Mouse (Mus musculus) embryonic facial prominence, embryonic 11.5 days (tissue): ENCODE results near the gene Mboat7. TPM values are rescaled to one million over a fixed set of nuclear protein-coding genes. Genes with fewer than 3 reads are reported as not detected.
"Not testable (repeated sequence)": the region's sequence is repeated elsewhere in the genome, so short reads cannot be mapped to it uniquely, and the experiment has no call there.

Source experiments
- ATAC-seq: fragments of 200-750 bp; cut with Nextera tagmentation; replicated peaks from 2 replicates; pipeline ENCODE4 v1.8.0; 2017; ENCODE audit warnings: low read depth; ENCODE audit not compliant: insufficient number of reproducible peaks, low FRiP score, low TSS enrichment
- DNase-seq: peaks from one replicate; pipeline ENCODE4 v3.0.0-alpha.2; 2015; ENCODE audit warnings: low spot score
- H3K27ac ChIP-seq: fragments of 300-500 bp; sonication (generic); replicated peaks from 2 replicates; pipeline ENCODE4 v1.5.1; 2014; ENCODE audit warnings: mild to moderate bottlenecking, low read depth, low read length, control low read depth
- H3K27me3 ChIP-seq: fragments of 300-500 bp; sonication (generic); 2 replicates; pipeline ENCODE4 v1.6.1; 2014; ENCODE audit warnings: mild to moderate bottlenecking, low read length, moderate library complexity, mixed read lengths; ENCODE audit not compliant: control insufficient read depth, insufficient read depth
- H3K36me3 ChIP-seq: fragments of 300-500 bp; sonication (generic); replicated peaks from 2 replicates; pipeline ENCODE4 v1.6.1; 2014; ENCODE audit warnings: low read depth, mild to moderate bottlenecking, low read length, moderate library complexity, mixed read lengths; ENCODE audit not compliant: control insufficient read depth, insufficient read depth
- H3K4me1 ChIP-seq: fragments of 300-500 bp; sonication (generic); 2 replicates; pipeline ENCODE4 v1.6.1; 2014; ENCODE audit warnings: low read length, mixed read lengths; ENCODE audit not compliant: control insufficient read depth, insufficient read depth
- H3K4me2 ChIP-seq: fragments of 300-500 bp; sonication (generic); 2 replicates; pipeline ENCODE4 v1.6.1; 2014; ENCODE audit warnings: low read depth, mild to moderate bottlenecking, control low read depth, low read length, moderate library complexity
- H3K4me3 ChIP-seq: fragments of 300-500 bp; sonication (generic); 2 replicates; pipeline ENCODE4 v1.5.1; 2014; ENCODE audit warnings: low read depth, low read length, control low read depth
- H3K9ac ChIP-seq: fragments of 300-500 bp; sonication (generic); replicated peaks from 2 replicates; pipeline ENCODE4 v1.6.1; 2014; ENCODE audit warnings: mild to moderate bottlenecking, control low read depth, low read length
- H3K9me3 ChIP-seq: fragments of 300-500 bp; sonication (generic); replicated peaks from 2 replicates; pipeline ENCODE4 v1.6.1; 2016; ENCODE audit warnings: mild to moderate bottlenecking, low read length, inconsistent platforms, mixed read lengths; ENCODE audit not compliant: control insufficient read depth
- WGBS: fragments of 180-500 bp; shearing (Covaris S2); extraction: QIAGEN DNeasy Blood & Tissue Kit; methylation state at CpG from one replicate; pipeline ENCODE4 v1.1.7; 2014; 5-methylcytosine and 5-hydroxymethylcytosine counted together
- polyA plus RNA-seq: library from polyadenylated mRNA; unstranded; fragments of >200 nt; fragmentation: Nextera tagmentation; extraction: Ambion mirVana; gene quantifications from 2 replicates; pipeline ENCODE4 v1.2.1, GENCODE M21; 2014

The Mboat7 gene
- polyA plus RNA-seq: 27.6 and 28.4 TPM in 2 replicates

- Histone ChIP-seq H3K4me1 (no peaks in the 10 kb centered on the region), H3K9ac (peak within 1 kb of the TSS; percentile 87), H3K36me3 (no peaks in the 10 kb centered on the region; the same call in 1 of the 2 replicates), H3K4me2 (peak within 1 kb of the TSS; percentile 81), H3K4me3 (peak within 1 kb of the TSS; percentile 70), H3K27ac (peak within 1 kb of the TSS; percentile 95), H3K9me3 (no peaks in the 10 kb centered on the region), H3K27me3 (no peaks in the 10 kb centered on the region)
- peak; percentile 98 for DNase-seq
- peak; percentile 88 for ATAC-seq
- under 1% methylated on average over 55 of the region's 55 CpGs for WGBS
Measured at GRCm38 (mm10) chr7:3692987-3693808, at the start of gene Mboat7. Gene Mboat7, minus strand, starts transcription at chr7:3693523.

GRCm38 (mm10) chr7:3732675-3733074 lies 39.4 kb upstream of the Mboat7 start:
- H3K4me3 ChIP-seq, H3K9me3 ChIP-seq, H3K36me3 ChIP-seq, H3K27ac ChIP-seq, H3K27me3 ChIP-seq, DNase-seq, ATAC-seq, H3K4me1 ChIP-seq, H3K9ac ChIP-seq, H3K4me2 ChIP-seq: not testable (repeated sequence)
- WGBS: no CpG with 5 or more reads among the region's 1 CpGs

- not testable (repeated sequence) for DNase-seq, H3K27me3 ChIP-seq, ATAC-seq, H3K4me3 ChIP-seq, H3K4me1 ChIP-seq, H3K4me2 ChIP-seq, H3K27ac ChIP-seq, H3K36me3 ChIP-seq, H3K9ac ChIP-seq, H3K9me3 ChIP-seq
Measured at GRCm38 (mm10) chr7:3725459-3725858, 32.1 kb upstream of the Mboat7 start.

- H3K36me3 ChIP-seq, DNase-seq, H3K4me2 ChIP-seq, H3K9me3 ChIP-seq, ATAC-seq, H3K27me3 ChIP-seq, H3K4me1 ChIP-seq, H3K27ac ChIP-seq, H3K4me3 ChIP-seq, H3K9ac ChIP-seq: not testable (repeated sequence)
- WGBS: 44% methylated on average over 1 of the region's 3 CpGs
Measured at GRCm38 (mm10) chr7:3720268-3720667, 26.9 kb upstream of the Mboat7 start, which contains the start of gene Pirb. Gene Pirb, minus strand, starts transcription at chr7:3720391.

GRCm38 (mm10) chr7:3715249-3715648 lies 21.9 kb upstream of the Mboat7 start:
- Histone ChIP-seq H3K4me2 (no peak overlapping the region), H3K27me3 (no peaks in the 10 kb centered on the region), H3K36me3 (no peaks in the 10 kb centered on the region), H3K27ac (no peak overlapping the region), H3K4me1 (no peaks in the 10 kb centered on the region), H3K9me3 (no peaks in the 10 kb centered on the region), H3K4me3 (no peak overlapping the region), H3K9ac (no peak overlapping the region)
- 56% methylated on average over 1 of the region's 1 CpGs for WGBS
- no peak for DNase-seq
- no peak for ATAC-seq

- Histone ChIP-seq H3K27me3 (no peaks in the 10 kb centered on the region), H3K9me3 (no peaks in the 10 kb centered on the region), H3K4me1 (no peaks in the 10 kb centered on the region), H3K27ac (no peak overlapping the region), H3K4me3 (no peak overlapping the region), H3K4me2 (no peak overlapping the region), H3K9ac (no peak overlapping the region), H3K36me3 (no peaks in the 10 kb centered on the region)
- ATAC-seq: no peak
- no peak for DNase-seq
- WGBS: 41% methylated on average over 5 of the region's 5 CpGs
Measured at GRCm38 (mm10) chr7:3712264-3712942, 19.1 kb upstream of the Mboat7 start.

GRCm38 (mm10) chr7:3709000-3709399 lies 15.7 kb upstream of the Mboat7 start:
- ATAC-seq: no peak
- Histone ChIP-seq H3K27me3 (no peaks in the 10 kb centered on the region), H3K4me1 (peaks cover 4% of the 10 kb centered on the region; the same call in 1 of the 2 replicates), H3K36me3 (peaks cover 4% of the 10 kb centered on the region; the same call in 1 of the 2 replicates), H3K9me3 (no peaks in the 10 kb centered on the region), H3K9ac (no peak overlapping the region), H3K4me3 (no peak overlapping the region), H3K27ac (no peak overlapping the region), H3K4me2 (no peak overlapping the region)
- 82% methylated on average over 1 of the region's 1 CpGs for WGBS
- DNase-seq: no peak

GRCm38 (mm10) chr7:3708447-3708980 lies 15.2 kb upstream of the Mboat7 start:
- H3K36me3 ChIP-seq, ATAC-seq, H3K4me3 ChIP-seq, H3K27ac ChIP-seq, H3K4me2 ChIP-seq, H3K27me3 ChIP-seq, H3K9ac ChIP-seq, DNase-seq, H3K4me1 ChIP-seq, H3K9me3 ChIP-seq: not testable (repeated sequence)
- WGBS: 36% methylated on average over 5 of the region's 5 CpGs
